Mouse (Mus musculus): ENCODE data around the gene Klk7.

Klk7 gene

GRCm38 (mm10) chr7:43810994-43811393 is at the start of gene Klk7:
Gene Klk7, plus strand, starts transcription at chr7:43811294.
- DNase-seq (ENCODE audit: low read depth, low spot score): no peak

GRCm38 (mm10) chr7:43766484-43766883 is 44.6 kb upstream of the Klk7 start:
- DNase-seq (ENCODE audit: low read depth, low spot score): no peak

GRCm38 (mm10) chr7:43768597-43768996 is 42.5 kb upstream of the Klk7 start, which contains the start of gene Klk12:
Gene Klk12, plus strand, starts transcription at chr7:43768897.
- DNase-seq (ENCODE audit: low read depth, low spot score): no peak

GRCm38 (mm10) chr7:43769636-43770035 is 41.5 kb upstream of the Klk7 start:
- DNase-seq (ENCODE audit: low read depth, low spot score): no peak

GRCm38 (mm10) chr7:43770701-43771100 is 40.4 kb upstream of the Klk7 start:
- DNase-seq (ENCODE audit: low read depth, low spot score): no peak

GRCm38 (mm10) chr7:43771916-43772315 is 39.2 kb upstream of the Klk7 start:
- DNase-seq (ENCODE audit: low read depth, low spot score): no peak

- no peak for DNase-seq (ENCODE audit: low read depth, low spot score)
These were observed 38.2 kb upstream of the Klk7 start for GRCm38 (mm10) chr7:43772901-43773300.

- no peak for DNase-seq (ENCODE audit: low read depth, low spot score)
These were observed 36.7 kb upstream of the Klk7 start, which contains the start of gene Klk11 for GRCm38 (mm10) chr7:43774364-43774763. Gene Klk11, plus strand, starts transcription at chr7:43774604.

GRCm38 (mm10) chr7:43774802-43775201 is 36.3 kb upstream of the Klk7 start:
- no peak for DNase-seq (ENCODE audit: low read depth, low spot score)

GRCm38 (mm10) chr7:43775311-43776057 is 35.6 kb upstream of the Klk7 start:
- no peak for DNase-seq (ENCODE audit: low read depth, low spot score)

GRCm38 (mm10) chr7:43776506-43776905 is 34.6 kb upstream of the Klk7 start:
- DNase-seq (ENCODE audit: low read depth, low spot score): no peak

- no peak for DNase-seq (ENCODE audit: low read depth, low spot score)
These were observed 33.7 kb upstream of the Klk7 start for GRCm38 (mm10) chr7:43777423-43777822.

- no peak for DNase-seq (ENCODE audit: low read depth, low spot score)
These were observed 32.7 kb upstream of the Klk7 start for GRCm38 (mm10) chr7:43778176-43778970.

- DNase-seq (ENCODE audit: low read depth, low spot score): no peak
These were observed 30.9 kb upstream of the Klk7 start for GRCm38 (mm10) chr7:43780241-43780640.

- no peak for DNase-seq (ENCODE audit: low read depth, low spot score)
These were observed 30.3 kb upstream of the Klk7 start, which contains the start of gene Klk10 for GRCm38 (mm10) chr7:43780746-43781145. Gene Klk10, plus strand, starts transcription at chr7:43781035.

- no peak for DNase-seq (ENCODE audit: low read depth, low spot score)
These were observed 29.6 kb upstream of the Klk7 start for GRCm38 (mm10) chr7:43781541-43781940.

GRCm38 (mm10) chr7:43782275-43783265 is 28.5 kb upstream of the Klk7 start:
- peak; percentile 68 for DNase-seq (ENCODE audit: low read depth, low spot score)

GRCm38 (mm10) chr7:43785286-43785685 is 25.8 kb upstream of the Klk7 start:
- no peak for DNase-seq (ENCODE audit: low read depth, low spot score)

- no peak for DNase-seq (ENCODE audit: low read depth, low spot score)
These were observed 23.0 kb upstream of the Klk7 start for GRCm38 (mm10) chr7:43788096-43788495.

GRCm38 (mm10) chr7:43789295-43789694 is 21.8 kb upstream of the Klk7 start:
- DNase-seq (ENCODE audit: low read depth, low spot score): no peak

- DNase-seq (ENCODE audit: low read depth, low spot score): no peak
These were observed 19.5 kb upstream of the Klk7 start, which contains the start of gene Klk9 for GRCm38 (mm10) chr7:43791591-43791990. Gene Klk9, plus strand, starts transcription at chr7:43791891.

Data from WW6 (cell line).